In genomic region chr17:71013105-71013504, GRCm38 (mm10) we compare ENCODE assay signal across 22 mouse cellular contexts.
"Had no signal": no experiment of that assay in that cellular context is flagged by ENCODE, and none has a peak within 500 bp of the region (broad histone marks: within the 10 kb centered on the region; RNA-seq: fewer than 3 reads in every experiment).

No protein-coding gene starts in this region.

- H3K9me3 ChIP-seq: limb, embryonic 10.5 days; limb, embryonic 13.5 days; liver, embryonic 12.5 days; liver, embryonic 15.5 days; midbrain, embryonic 13.5 days; neural tube, embryonic 13.5 days; stomach, embryonic 15.5 days had no signal

- H3K36me3 ChIP-seq: limb, embryonic 10.5 days; limb, embryonic 13.5 days; liver, embryonic 12.5 days; liver, embryonic 15.5 days; midbrain, embryonic 13.5 days; neural tube, embryonic 13.5 days; stomach, embryonic 15.5 days had no signal

- H3K4me3 ChIP-seq: limb, embryonic 10.5 days; limb, embryonic 13.5 days; liver, embryonic 12.5 days; liver, embryonic 15.5 days; midbrain, embryonic 13.5 days; myocyte; neural tube, embryonic 13.5 days; stomach, embryonic 15.5 days had no signal

- H3K27ac ChIP-seq: limb, embryonic 10.5 days; limb, embryonic 13.5 days; liver, embryonic 12.5 days; liver, embryonic 15.5 days; macrophage; midbrain, embryonic 13.5 days; neural tube, embryonic 13.5 days; stomach, embryonic 15.5 days had no signal

- ATAC-seq: liver, embryonic 12.5 days; midbrain, embryonic 13.5 days; midbrain, embryonic 16.5 days had no signal

- H3K4me1 ChIP-seq: limb, embryonic 10.5 days; limb, embryonic 13.5 days; liver, embryonic 12.5 days; liver, embryonic 15.5 days; midbrain, embryonic 13.5 days; neural tube, embryonic 13.5 days had no signal

- H3K4me2 ChIP-seq: limb, embryonic 13.5 days; liver, embryonic 12.5 days; liver, embryonic 15.5 days; midbrain, embryonic 13.5 days; neural tube, embryonic 13.5 days; stomach, embryonic 15.5 days had no signal

- H3K9ac ChIP-seq: limb, embryonic 13.5 days; liver, embryonic 12.5 days; liver, embryonic 15.5 days; midbrain, embryonic 13.5 days; neural tube, embryonic 13.5 days; stomach, embryonic 15.5 days had no signal

- DNase-seq: kidney, adult 18-20 months; kidney, postnatal 10 days; kidney, postnatal 4 days; liver; lung, adult 18-20 months; lung, postnatal 14 days; retina, postnatal 1 day; right cerebral cortex, postnatal 25 days; spleen, adult 18-20 months; thymus, adult 2 months; thymus, postnatal 14 days; thymus, postnatal 4 days had no signal

- H3K27me3 ChIP-seq: limb, embryonic 13.5 days; liver, embryonic 12.5 days; liver, embryonic 15.5 days; midbrain, embryonic 13.5 days; neural tube, embryonic 13.5 days; stomach, embryonic 15.5 days had no signal
